Mouse (Mus musculus) duodenum, adult 2 months (tissue): ENCODE data around the gene C2cd4d. TPM values are rescaled to one million over a fixed set of nuclear protein-coding genes. Genes with fewer than 3 reads are reported as not detected.

Experiments used
- polyA plus RNA-seq: library from polyadenylated mRNA; depleted of rRNA; stranded (reverse); fragments of >200 nt; gene quantifications from 2 replicates; pipeline ENCODE4 v1.2.3, GENCODE M21; 2012; ENCODE audit warnings: low replicate concordance; rRNA removed

C2cd4d gene
- polyA plus RNA-seq: 1.7 and 7.8 TPM in 2 replicates

GRCm38 (mm10) chr3:94362138-94362537, at the start of gene C2cd4d:
Gene C2cd4d (plus strand): TSS chr3:94362438.

GRCm38 (mm10) chr3:94341959-94342422, 20.2 kb upstream of the C2cd4d start, which contains the start of gene Them5:
Gene Them5 (plus strand): TSS chr3:94342099.

GRCm38 (mm10) chr3:94372641-94373040, 10.4 kb downstream of the C2cd4d start, which contains the start of gene Rorc:
Gene Rorc (plus strand): TSS chr3:94372794.

GRCm38 (mm10) chr3:94398217-94398616, 36.0 kb downstream of the C2cd4d start, which contains the start of gene Lingo4:
Gene Lingo4 (plus strand): TSS chr3:94398517.

GRCm38 (mm10) chr3:94413031-94413679, 50.9 kb downstream of the C2cd4d start, which contains the start of gene Tdrkh:
Gene Tdrkh (plus strand): TSS chr3:94413273.

Other genes starting within 250 kb of the C2cd4d start
- not detected in 2 replicates for gene Gm10696, start 184.2 kb upstream of the C2cd4d start, polyA plus RNA-seq
- not detected in 2 replicates for gene Gm5286, start 165.7 kb upstream of the C2cd4d start, polyA plus RNA-seq
- gene Gm4778, start 98.4 kb upstream of the C2cd4d start, polyA plus RNA-seq: not detected in 2 replicates
- 1.1 and 1.3 TPM in 2 replicates for gene Them4, start 52.3 kb upstream of the C2cd4d start, polyA plus RNA-seq
- gene Them5, start 20.3 kb upstream of the C2cd4d start, polyA plus RNA-seq: 0.07 TPM in 1 of 2 replicates, not detected in the other
- gene Rorc, start 10.4 kb downstream of the C2cd4d start, polyA plus RNA-seq: 11.2 and 22.2 TPM in 2 replicates
- 0.21 and 0.33 TPM in 2 replicates for gene Lingo4, start 36.1 kb downstream of the C2cd4d start, polyA plus RNA-seq
- gene Tdrkh, start 50.8 kb downstream of the C2cd4d start, polyA plus RNA-seq: not detected in 2 replicates
- gene Mrpl9, start 80.9 kb downstream of the C2cd4d start, polyA plus RNA-seq: 13.6 and 17.9 TPM in 2 replicates
- gene Oaz3, start 81.5 kb downstream of the C2cd4d start, polyA plus RNA-seq: not detected in 2 replicates
- 13.9 and 23.0 TPM in 2 replicates for gene Celf3, start 115.9 kb downstream of the C2cd4d start, polyA plus RNA-seq
- gene Riiad1, start 117.9 kb downstream of the C2cd4d start, polyA plus RNA-seq: not detected in 2 replicates
- gene Snx27, start 220.3 kb downstream of the C2cd4d start, polyA plus RNA-seq: 2.6 and 2.8 TPM in 2 replicates